Comparison of ENCODE assay signal across 22 mouse cellular contexts in the genomic region with DNA sequence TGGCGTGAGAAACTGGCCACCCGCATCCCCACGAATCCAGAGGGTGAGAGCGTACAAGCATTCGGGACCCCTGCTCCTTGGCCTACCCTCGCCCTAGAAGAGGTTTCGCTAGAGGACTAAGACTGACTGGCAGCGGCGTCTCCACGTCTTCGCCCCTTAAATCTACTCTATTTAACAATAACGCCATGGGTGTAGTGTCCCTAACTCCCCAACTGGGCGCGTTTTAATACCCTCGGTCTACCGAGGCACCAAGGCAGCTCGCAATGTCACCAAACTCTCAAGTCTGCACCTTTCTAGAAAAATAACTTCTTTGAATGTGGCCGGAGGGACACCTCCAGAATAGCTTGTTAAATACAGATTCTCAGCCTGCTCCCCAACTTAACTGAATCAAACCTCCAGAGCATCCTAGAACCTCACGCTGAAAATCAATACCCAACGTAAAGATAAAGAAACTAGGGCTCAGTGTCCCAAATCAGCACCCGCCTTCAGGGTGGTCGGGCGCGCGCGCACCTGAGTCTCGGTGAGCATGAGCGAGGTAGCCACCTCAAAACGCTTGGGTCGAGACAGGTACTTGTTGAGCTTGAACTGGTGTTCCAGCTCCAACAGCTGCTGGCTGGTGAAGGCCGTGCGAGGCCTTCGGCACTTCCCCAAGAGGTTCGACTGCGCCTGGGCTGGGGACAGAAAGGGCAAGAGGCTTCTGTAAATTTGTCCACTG. TPM values are rescaled to one million over a fixed set of nuclear protein-coding genes. Genes with fewer than 3 reads are reported as not detected.
DNase-seq lines count a peak whose midpoint lies in the region; ATAC-seq lines count a peak whose summit lies in the region.
"Had no signal": no experiment of that assay in that cellular context is flagged by ENCODE, and none has a peak within 500 bp of the region (broad histone marks: within the 10 kb centered on the region; RNA-seq: fewer than 3 reads in every experiment).

No protein-coding gene starts in this region.

- H3K4me1 ChIP-seq in forebrain, embryonic 10.5 days, result peaks cover 36% of the 10 kb centered on the region
- H3K4me1 ChIP-seq in forebrain, embryonic 13.5 days, result peaks cover 24% of the 10 kb centered on the region
- H3K4me1 ChIP-seq in megakaryocyte, embryonic 14.5 days, result peaks cover 45% of the 10 kb centered on the region
- H3K4me1 ChIP-seq in embryonic facial prominence, embryonic 12.5 days, result peaks cover 15% of the 10 kb centered on the region; the same call in 1 of the 2 replicates
- H3K4me1 ChIP-seq in stomach, embryonic 15.5 days, result 0 out of 2 replicates have a peak, but pooled peaks cover 13% of the 10 kb centered on the region

- H3K9ac ChIP-seq in forebrain, embryonic 13.5 days, result no peak overlapping the region
- no peak overlapping the region for H3K9ac ChIP-seq in embryonic facial prominence, embryonic 12.5 days
- no peak overlapping the region for H3K9ac ChIP-seq in stomach, embryonic 15.5 days
- H3K9ac ChIP-seq: lung, embryonic 15.5 days; neural tube, embryonic 12.5 days had no signal

- no peak for ATAC-seq in forebrain, embryonic 13.5 days
- no peak for ATAC-seq in megakaryocyte, adult 5-6 weeks (ENCODE audit: poor library complexity, severe bottlenecking)
- no peak for ATAC-seq in embryonic facial prominence, embryonic 12.5 days (ENCODE audit: insufficient number of reproducible peaks, insufficient read depth, low FRiP score, low TSS enrichment)
- ATAC-seq in stomach, embryonic 15.5 days (ENCODE audit: insufficient read depth, low FRiP score, low read depth), result no peak
- ATAC-seq: hindbrain, postnatal 0 days; Patski had no signal

- H3K4me3 ChIP-seq in forebrain, embryonic 10.5 days, result no peak overlapping the region
- H3K4me3 ChIP-seq in forebrain, embryonic 13.5 days, result no peak overlapping the region
- H3K4me3 ChIP-seq in megakaryocyte, embryonic 14.5 days (replicated peaks), result peak overlapping the region; percentile 40
- 0 out of 2 replicates have a peak overlapping the region, but pooled peaks have one; percentile 2 for H3K4me3 ChIP-seq in embryonic facial prominence, embryonic 12.5 days
- peak overlapping the region; percentile 49; the same call in 1 of the 2 replicates for H3K4me3 ChIP-seq in stomach, embryonic 15.5 days (replicated peaks)
- H3K4me3 ChIP-seq: lung, embryonic 15.5 days had no signal

- H3K9me3 ChIP-seq in forebrain, embryonic 10.5 days, result no peaks in the 10 kb centered on the region
- H3K9me3 ChIP-seq in forebrain, embryonic 13.5 days (replicated peaks), result no peaks in the 10 kb centered on the region
- no peaks in the 10 kb centered on the region for H3K9me3 ChIP-seq in megakaryocyte, embryonic 14.5 days
- no peaks in the 10 kb centered on the region for H3K9me3 ChIP-seq in embryonic facial prominence, embryonic 12.5 days
- H3K9me3 ChIP-seq in stomach, embryonic 15.5 days, result no peaks in the 10 kb centered on the region
- H3K9me3 ChIP-seq: lung, embryonic 15.5 days; neural tube, embryonic 12.5 days had no signal

- peaks cover 100% of the 10 kb centered on the region for H3K27me3 ChIP-seq in forebrain, embryonic 10.5 days (ENCODE audit: poor library complexity, severe bottlenecking)
- peaks cover 100% of the 10 kb centered on the region for H3K27me3 ChIP-seq in forebrain, embryonic 13.5 days
- H3K27me3 ChIP-seq in megakaryocyte, embryonic 14.5 days (replicated peaks), result peaks cover 100% of the 10 kb centered on the region
- peaks cover 94% of the 10 kb centered on the region for H3K27me3 ChIP-seq in embryonic facial prominence, embryonic 12.5 days
- H3K27me3 ChIP-seq in stomach, embryonic 15.5 days (replicated peaks), result peaks cover 73% of the 10 kb centered on the region

- DNase-seq in forebrain, embryonic 10.5 days (ENCODE audit: extremely low spot score, low spot score), result peak; percentile 30
- no peak for DNase-seq in retina, embryonic 14.5 days (ENCODE audit: low spot score)
- no peak for DNase-seq in liver
- DNase-seq: adrenal gland, postnatal 36 days; cerebellum, adult 9-10 months; gastrocnemius, postnatal 14 days; heart, postnatal 14 days; kidney, adult 2 months; kidney, postnatal 14 days; thymus, adult 18-20 months had no signal

- under 1% methylated on average over 35 of the region's 35 CpGs for WGBS in forebrain, embryonic 10.5 days
- 2% methylated on average over 35 of the region's 35 CpGs for WGBS in forebrain, embryonic 13.5 days
- under 1% methylated on average over 35 of the region's 35 CpGs for WGBS in embryonic facial prominence, embryonic 12.5 days
- 9% methylated on average over 35 of the region's 35 CpGs for WGBS in stomach, embryonic 15.5 days

- H3K36me3 ChIP-seq in forebrain, embryonic 10.5 days (replicated peaks), result no peaks in the 10 kb centered on the region
- H3K36me3 ChIP-seq in forebrain, embryonic 13.5 days (ENCODE audit: poor library complexity, severe bottlenecking), result no peaks in the 10 kb centered on the region
- H3K36me3 ChIP-seq in megakaryocyte, embryonic 14.5 days (replicated peaks; ENCODE audit: low read length), result no peaks in the 10 kb centered on the region
- H3K36me3 ChIP-seq in embryonic facial prominence, embryonic 12.5 days, result no peaks in the 10 kb centered on the region
- H3K36me3 ChIP-seq in stomach, embryonic 15.5 days, result no peaks in the 10 kb centered on the region
- H3K36me3 ChIP-seq: lung, embryonic 15.5 days; neural tube, embryonic 12.5 days had no signal

- no peak overlapping the region for H3K4me2 ChIP-seq in forebrain, embryonic 13.5 days
- no peak overlapping the region for H3K4me2 ChIP-seq in embryonic facial prominence, embryonic 12.5 days (replicated peaks)
- H3K4me2 ChIP-seq in stomach, embryonic 15.5 days, result peak overlapping the region; percentile 74
- H3K4me2 ChIP-seq: liver, embryonic 11.5 days; lung, embryonic 15.5 days; neural tube, embryonic 12.5 days had no signal

- no peak overlapping the region for H3K27ac ChIP-seq in forebrain, embryonic 10.5 days
- H3K27ac ChIP-seq in forebrain, embryonic 13.5 days, result no peak overlapping the region
- no peak overlapping the region for H3K27ac ChIP-seq in embryonic facial prominence, embryonic 12.5 days
- H3K27ac ChIP-seq in stomach, embryonic 15.5 days, result no peak overlapping the region
- H3K27ac ChIP-seq: hindbrain, postnatal 0 days; lung, embryonic 15.5 days; neural tube, embryonic 12.5 days had no signal

RNA-seq across cellular contexts. Expression of a gene that starts 3.9 kb away (rescaled TPM):
- polyA plus RNA-seq in forebrain, embryonic 10.5 days (2016; fragmentation: Nextera tagmentation; extraction: Ambion mirVana), result not detected in 2 replicates
- not detected in 2 replicates for polyA plus RNA-seq in forebrain, embryonic 13.5 days (2015; fragmentation: Nextera tagmentation; extraction: Ambion mirVana)
- polyA plus RNA-seq in megakaryocyte, embryonic 14.5 days (2012; ENCODE audit: insufficient read depth, low replicate concordance), result not detected in 2 replicates
- not detected in 2 replicates for total RNA-seq in megakaryocyte, adult 5-6 weeks (2015)
- total RNA-seq in megakaryocyte, adult 5-6 weeks (2017), result not detected in 2 replicates
- 0.10 TPM in 1 of 2 replicates, not detected in the other for polyA plus RNA-seq in embryonic facial prominence, embryonic 12.5 days (2016; fragmentation: Nextera tagmentation; extraction: Ambion mirVana)
- 2.2 and 3.1 TPM in 2 replicates for polyA plus RNA-seq in stomach, embryonic 15.5 days (2015; fragmentation: Nextera tagmentation; extraction: Ambion mirVana)
- total RNA-seq: adrenal gland, postnatal 36 days; gastrocnemius, postnatal 14 days; heart, adult 8-10 months; heart, postnatal 14 days had no signal
- polyA plus RNA-seq: cortical plate, adult 2 months; hindbrain, postnatal 0 days; kidney, adult 2 months; lung, embryonic 15.5 days; Patski had no signal

RNA-seq across cellular contexts. Expression of a gene that starts 39.9 kb away (rescaled TPM):
- 35.1 and 40.6 TPM in 2 replicates for polyA plus RNA-seq in forebrain, embryonic 10.5 days (2016; fragmentation: Nextera tagmentation; extraction: Ambion mirVana)
- 26.0 and 26.6 TPM in 2 replicates for polyA plus RNA-seq in forebrain, embryonic 13.5 days (2015; fragmentation: Nextera tagmentation; extraction: Ambion mirVana)
- 3.1 and 3.7 TPM in 2 replicates for polyA plus RNA-seq in megakaryocyte, embryonic 14.5 days (2012; ENCODE audit: insufficient read depth, low replicate concordance)
- 6.8 and 18.6 TPM in 2 replicates for total RNA-seq in megakaryocyte, adult 5-6 weeks (2015)
- total RNA-seq in megakaryocyte, adult 5-6 weeks (2017), result 7.0 and 7.8 TPM in 2 replicates
- polyA plus RNA-seq in embryonic facial prominence, embryonic 12.5 days (2016; fragmentation: Nextera tagmentation; extraction: Ambion mirVana), result 27.2 and 31.7 TPM in 2 replicates
- polyA plus RNA-seq in stomach, embryonic 15.5 days (2015; fragmentation: Nextera tagmentation; extraction: Ambion mirVana), result 22.8 and 29.5 TPM in 2 replicates

Comparison
In these comparisons a context has a peak if more than half of its experiments do, and no peak if none do; other contexts are left out.
1. H3K4me3 ChIP-seq: peak in megakaryocyte, embryonic 14.5 days (single experiment), embryonic facial prominence, embryonic 12.5 days (single experiment) and stomach, embryonic 15.5 days (single experiment); none in forebrain, embryonic 10.5 days (single experiment) and forebrain, embryonic 13.5 days (single experiment).